Mouse (Mus musculus) stomach, postnatal 0 days (tissue): ENCODE measurements around the gene Adrm1.

Experiments
- CTCF ChIP-seq: IDR thresholded peaks from 2 replicates; pipeline ENCODE4 v1.5.1; 2016; ENCODE audit warnings: antibody characterized with exemption, low read depth, mild to moderate bottlenecking, moderate library complexity
- EP300 ChIP-seq: optimal IDR thresholded peaks from 2 replicates; pipeline ENCODE3; 2016; ENCODE audit warnings: antibody characterized with exemption

- TF ChIP-seq CTCF, result no peak
- no peak for TF ChIP-seq EP300
Measured at GRCm38 (mm10) chr2:180185686-180186085, 14.4 kb downstream of the Adrm1 start.
